Mouse (Mus musculus): ENCODE measurements around the gene Gm4881. TPM values are rescaled to one million over a fixed set of nuclear protein-coding genes. Genes with fewer than 3 reads are reported as not detected.

The Gm4881 gene
- polyA plus RNA-seq, 1 experiment from 2014 or later: 4.6 TPM

- no peak overlapping the region for H3K27ac ChIP-seq (ENCODE audit: low read depth, low read length)
- no peak overlapping the region for H3K9ac ChIP-seq (ENCODE audit: low read depth, low read length)
- ATAC-seq: no peak
- peaks cover 11% of the 10 kb centered on the region for H3K4me1 ChIP-seq (ENCODE audit: control insufficient read depth, insufficient read depth, low read depth, low read length)
- no peak overlapping the region for H3K4me3 ChIP-seq (ENCODE audit: low read length)
- 32% methylated on average over 9 of the region's 9 CpGs for WGBS
- H3K9me3 ChIP-seq (ENCODE audit: control insufficient read depth, low read length): no peaks in the 10 kb centered on the region
- H3K4me2 ChIP-seq (ENCODE audit: low read length): no peak overlapping the region
- H3K27me3 ChIP-seq (replicated peaks; ENCODE audit: control insufficient read depth, insufficient read depth, low read length): no peaks in the 10 kb centered on the region
- H3K36me3 ChIP-seq (ENCODE audit: control insufficient read depth, insufficient read depth, low read length): peaks cover 17% of the 10 kb centered on the region
These were observed 30.8 kb upstream of the Gm4881 start for GRCm38 (mm10) chr7:24974893-24975595.

GRCm38 (mm10) chr7:24973902-24974301 lies 29.6 kb upstream of the Gm4881 start:
- Histone ChIP-seq H3K27me3 (replicated peaks; ENCODE audit: control insufficient read depth, insufficient read depth, low read length) (no peaks in the 10 kb centered on the region), H3K4me1 (ENCODE audit: control insufficient read depth, insufficient read depth, low read depth, low read length) (peaks cover 11% of the 10 kb centered on the region), H3K9ac (ENCODE audit: low read depth, low read length) (no peak overlapping the region), H3K27ac (ENCODE audit: low read depth, low read length) (no peak overlapping the region), H3K4me3 (ENCODE audit: low read length) (no peak overlapping the region), H3K36me3 (ENCODE audit: control insufficient read depth, insufficient read depth, low read length) (peaks cover 6% of the 10 kb centered on the region), H3K4me2 (ENCODE audit: low read length) (no peak overlapping the region), H3K9me3 (ENCODE audit: control insufficient read depth, low read length) (no peaks in the 10 kb centered on the region)
- WGBS: 80% methylated on average over 5 of the region's 5 CpGs
- ATAC-seq: no peak

DNA sequence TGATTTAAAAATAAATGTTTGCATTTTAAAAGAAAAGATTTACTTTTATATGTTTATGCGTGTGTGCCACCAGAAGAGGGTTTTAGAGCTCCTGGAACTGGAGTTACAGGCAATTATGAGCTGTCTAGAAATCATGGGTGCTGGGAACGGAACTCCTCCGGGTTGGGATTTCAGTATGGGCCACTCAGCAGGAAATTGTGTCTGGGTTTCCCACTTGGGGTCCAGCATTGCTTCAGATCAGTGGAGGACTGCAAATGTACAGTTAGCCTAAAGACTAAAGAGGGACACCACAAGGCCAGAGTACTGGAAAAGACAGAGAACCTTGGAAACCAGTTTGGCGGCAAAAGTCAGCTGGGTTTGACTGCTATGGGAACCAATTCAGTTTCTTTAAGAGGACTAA lies 28.9 kb upstream of the Gm4881 start:
- WGBS: 79% methylated on average over 4 of the region's 4 CpGs

DNA sequence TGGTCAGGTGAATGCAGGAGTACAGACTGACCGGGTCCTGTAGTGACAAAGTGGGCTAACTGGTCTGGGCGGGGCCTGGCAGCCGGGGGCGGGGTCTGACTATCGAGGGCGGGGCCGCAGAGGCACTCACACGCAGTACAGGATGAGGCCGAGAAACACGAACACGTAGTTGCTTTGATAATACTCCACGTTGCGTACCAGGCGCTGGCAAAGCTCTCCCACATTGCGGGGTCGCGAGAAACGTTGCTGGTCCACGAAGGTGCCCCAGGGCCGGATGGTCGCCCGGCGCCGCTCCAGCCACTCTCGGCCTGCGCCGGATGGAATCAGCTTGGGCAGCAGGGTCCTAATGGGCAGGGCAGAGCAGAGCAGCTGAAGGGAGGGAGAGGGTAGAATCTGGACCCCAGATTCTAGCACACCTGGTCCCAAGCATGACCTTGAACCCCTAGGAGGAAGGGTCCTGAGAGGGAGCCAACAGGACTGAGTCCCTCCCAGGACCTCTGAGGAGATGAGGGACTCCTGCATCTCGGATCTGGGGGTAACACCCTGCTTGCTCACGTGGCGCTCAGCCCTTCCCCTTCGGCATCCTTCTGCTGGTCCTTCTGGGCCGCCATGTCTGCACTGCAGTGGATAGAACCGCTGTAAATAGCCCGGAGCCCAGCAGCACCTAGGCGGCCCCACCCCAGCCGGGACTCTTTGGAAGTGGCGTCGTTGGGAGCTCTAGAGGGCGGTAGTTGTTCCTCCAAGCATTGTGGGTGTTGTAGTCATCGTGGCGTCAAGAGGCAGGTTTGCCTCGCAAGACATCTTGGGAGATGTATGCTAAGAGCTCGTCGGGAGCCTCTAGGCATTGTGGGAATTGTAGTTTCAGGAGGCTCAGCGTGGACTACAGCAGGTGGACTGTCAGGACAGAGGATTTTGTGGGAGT lies 27.9 kb upstream of the Gm4881 start, which contains the start of gene Rabac1:
Gene Rabac1 (minus strand): TSS at position 783 of the 922 bp plus-strand sequence.
- Histone ChIP-seq H3K4me1 (ENCODE audit: control insufficient read depth, insufficient read depth, low read depth, low read length) (peaks cover 11% of the 10 kb centered on the region), H3K4me2 (ENCODE audit: low read length) (peak within 1 kb of the TSS; percentile 86), H3K4me3 (ENCODE audit: low read length) (peak within 1 kb of the TSS; percentile 76), H3K9ac (ENCODE audit: low read depth, low read length) (peak within 1 kb of the TSS; percentile 90), H3K9me3 (ENCODE audit: control insufficient read depth, low read length) (no peaks in the 10 kb centered on the region), H3K27ac (ENCODE audit: low read depth, low read length) (peak within 1 kb of the TSS; percentile 83), H3K27me3 (replicated peaks; ENCODE audit: control insufficient read depth, insufficient read depth, low read length) (no peaks in the 10 kb centered on the region), H3K36me3 (ENCODE audit: control insufficient read depth, insufficient read depth, low read length) (no peaks in the 10 kb centered on the region; the same call in 1 of the 2 replicates)
- ATAC-seq: peak; percentile 92
- under 1% methylated on average over 42 of the region's 45 CpGs for WGBS

More for the DNA sequence above, 28.9 kb upstream of the Gm4881 start:
- H3K4me3 ChIP-seq (ENCODE audit: low read length): no peak overlapping the region
- no peak overlapping the region for H3K9ac ChIP-seq (ENCODE audit: low read depth, low read length)
- peaks cover 11% of the 10 kb centered on the region for H3K4me1 ChIP-seq (ENCODE audit: control insufficient read depth, insufficient read depth, low read depth, low read length)
- ATAC-seq: no peak
- H3K36me3 ChIP-seq (ENCODE audit: control insufficient read depth, insufficient read depth, low read length): peaks cover 1% of the 10 kb centered on the region
- no peaks in the 10 kb centered on the region for H3K9me3 ChIP-seq (ENCODE audit: control insufficient read depth, low read length)
- no peak overlapping the region for H3K4me2 ChIP-seq (ENCODE audit: low read length)
- no peaks in the 10 kb centered on the region for H3K27me3 ChIP-seq (replicated peaks; ENCODE audit: control insufficient read depth, insufficient read depth, low read length)
- no peak overlapping the region for H3K27ac ChIP-seq (ENCODE audit: low read depth, low read length)

GRCm38 (mm10) chr7:24971261-24971971 lies 27.1 kb upstream of the Gm4881 start:
- peak overlapping the region; percentile 76 for H3K4me3 ChIP-seq (ENCODE audit: low read length)
- no peaks in the 10 kb centered on the region for H3K27me3 ChIP-seq (replicated peaks; ENCODE audit: control insufficient read depth, insufficient read depth, low read length)
- peak overlapping the region; percentile 86 for H3K4me2 ChIP-seq (ENCODE audit: low read length)
- no peaks in the 10 kb centered on the region; the same call in 1 of the 2 replicates for H3K36me3 ChIP-seq (ENCODE audit: control insufficient read depth, insufficient read depth, low read length)
- peak; percentile 3 for ATAC-seq
- H3K9ac ChIP-seq (ENCODE audit: low read depth, low read length): peak overlapping the region; percentile 90
- H3K27ac ChIP-seq (ENCODE audit: low read depth, low read length): peak overlapping the region; percentile 83
- H3K9me3 ChIP-seq (ENCODE audit: control insufficient read depth, low read length): no peaks in the 10 kb centered on the region
- 7% methylated on average over 19 of the region's 19 CpGs for WGBS
- H3K4me1 ChIP-seq (ENCODE audit: control insufficient read depth, insufficient read depth, low read depth, low read length): peaks cover 11% of the 10 kb centered on the region

DNA sequence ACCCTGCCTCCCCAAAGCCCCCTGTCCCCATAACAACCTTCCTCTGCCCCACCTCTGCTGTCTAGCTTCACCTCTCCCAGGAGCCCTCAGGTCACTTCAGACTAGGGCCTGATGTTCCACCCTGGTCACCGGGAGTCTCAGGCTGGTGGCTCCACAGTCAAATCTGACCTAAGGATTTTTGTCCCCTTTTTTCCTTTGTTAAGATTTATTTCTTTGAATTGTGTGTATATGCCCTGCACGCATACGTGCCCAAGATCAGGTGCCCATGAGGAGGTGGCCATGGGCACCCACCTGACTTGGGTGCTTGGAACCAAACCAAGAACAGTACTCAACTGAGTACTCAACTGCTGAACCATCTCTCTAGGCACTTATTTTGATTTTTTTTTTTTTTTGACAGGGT lies 26.0 kb upstream of the Gm4881 start:
- Histone ChIP-seq H3K4me1 (ENCODE audit: control insufficient read depth, insufficient read depth, low read depth, low read length) (peaks cover 11% of the 10 kb centered on the region), H3K9me3 (ENCODE audit: control insufficient read depth, low read length) (no peaks in the 10 kb centered on the region), H3K9ac (ENCODE audit: low read depth, low read length) (no peak overlapping the region), H3K27ac (ENCODE audit: low read depth, low read length) (no peak overlapping the region), H3K27me3 (replicated peaks; ENCODE audit: control insufficient read depth, insufficient read depth, low read length) (no peaks in the 10 kb centered on the region), H3K4me3 (ENCODE audit: low read length) (no peak overlapping the region), H3K4me2 (ENCODE audit: low read length) (no peak overlapping the region), H3K36me3 (ENCODE audit: control insufficient read depth, insufficient read depth, low read length) (no peaks in the 10 kb centered on the region; the same call in 1 of the 2 replicates)
- no peak for ATAC-seq
- WGBS: 96% methylated on average over 3 of the region's 3 CpGs

DNA sequence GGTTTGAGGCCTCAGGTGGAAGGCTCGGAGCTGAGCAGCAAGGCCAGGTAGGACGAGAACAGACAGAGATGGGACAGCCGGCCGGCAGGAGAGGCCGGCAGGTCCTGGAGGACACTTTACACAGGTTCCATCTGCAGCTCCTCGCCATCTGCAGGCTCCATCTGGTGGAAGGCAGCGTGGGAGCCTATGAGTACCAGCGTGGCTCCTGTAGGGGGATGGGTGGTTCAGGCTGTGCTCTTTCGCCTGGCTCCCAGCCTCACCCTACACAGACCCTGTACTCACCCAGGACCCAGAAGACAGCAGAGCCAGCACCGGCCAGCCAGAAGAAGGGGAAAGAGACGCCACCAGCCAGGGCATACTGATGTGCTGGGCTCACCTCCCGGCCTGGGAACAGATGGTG lies 25.5 kb upstream of the Gm4881 start:
- Histone ChIP-seq H3K36me3 (ENCODE audit: control insufficient read depth, insufficient read depth, low read length) (no peaks in the 10 kb centered on the region; the same call in 1 of the 2 replicates), H3K27me3 (replicated peaks; ENCODE audit: control insufficient read depth, insufficient read depth, low read length) (no peaks in the 10 kb centered on the region), H3K4me1 (ENCODE audit: control insufficient read depth, insufficient read depth, low read depth, low read length) (peaks cover 11% of the 10 kb centered on the region), H3K4me3 (ENCODE audit: low read length) (no peak overlapping the region), H3K9ac (ENCODE audit: low read depth, low read length) (no peak overlapping the region), H3K27ac (ENCODE audit: low read depth, low read length) (no peak overlapping the region), H3K9me3 (ENCODE audit: control insufficient read depth, low read length) (no peaks in the 10 kb centered on the region), H3K4me2 (ENCODE audit: low read length) (no peak overlapping the region)
- ATAC-seq: no peak
- WGBS: 81% methylated on average over 12 of the region's 12 CpGs

DNA sequence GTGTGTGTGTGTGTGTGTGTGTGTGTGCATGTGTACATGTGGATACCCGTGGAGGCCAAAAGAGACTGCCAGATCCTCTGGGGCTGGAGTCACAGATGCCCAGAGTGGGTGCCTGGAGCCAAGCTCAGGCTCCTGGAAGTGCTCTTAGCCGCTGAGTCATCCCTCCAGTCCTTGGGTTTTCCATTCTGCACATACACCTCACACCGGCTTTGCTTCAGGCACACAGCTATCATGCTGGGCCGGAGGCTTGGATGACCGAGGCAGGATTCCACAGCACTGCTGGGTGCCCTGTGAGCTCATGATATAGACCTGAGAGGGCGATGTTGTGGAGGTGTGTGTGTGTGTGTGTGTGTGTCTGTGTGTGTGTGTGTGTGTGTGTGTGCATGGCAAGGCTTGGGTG lies 24.2 kb upstream of the Gm4881 start:
- H3K4me1 ChIP-seq (ENCODE audit: control insufficient read depth, insufficient read depth, low read depth, low read length): peaks cover 11% of the 10 kb centered on the region
- no peaks in the 10 kb centered on the region for H3K27me3 ChIP-seq (replicated peaks; ENCODE audit: control insufficient read depth, insufficient read depth, low read length)
- H3K9ac ChIP-seq (ENCODE audit: low read depth, low read length): no peak overlapping the region; the same call in 1 of the 2 replicates
- no peak overlapping the region for H3K4me2 ChIP-seq (ENCODE audit: low read length)
- no peaks in the 10 kb centered on the region for H3K9me3 ChIP-seq (ENCODE audit: control insufficient read depth, low read length)
- H3K4me3 ChIP-seq (ENCODE audit: low read length): no peak overlapping the region
- no peak for ATAC-seq
- 75% methylated on average over 6 of the region's 6 CpGs for WGBS
- H3K27ac ChIP-seq (ENCODE audit: low read depth, low read length): no peak overlapping the region
- no peaks in the 10 kb centered on the region; the same call in 1 of the 2 replicates for H3K36me3 ChIP-seq (ENCODE audit: control insufficient read depth, insufficient read depth, low read length)

Data from hindbrain, embryonic 16.5 days (tissue).